Mouse (Mus musculus): ENCODE data around the gene Fam198a. TPM values are rescaled to one million over a fixed set of nuclear protein-coding genes. Genes with fewer than 3 reads are reported as not detected.

Gene Fam198a
- total RNA-seq, 2 experiments from 2014 or later: 6.7 to 7.2 TPM

- no peak for DNase-seq (ENCODE audit: low spot score in 2 of 2)
These were observed 24.8 kb upstream of the Fam198a start for GRCm38 (mm10) chr9:121925959-121926358.

GRCm38 (mm10) chr9:121926634-121927405 is 24.0 kb upstream of the Fam198a start:
- DNase-seq (ENCODE audit: low spot score in 2 of 2): no peak

GRCm38 (mm10) chr9:121927721-121928120 is 23.1 kb upstream of the Fam198a start:
- DNase-seq (ENCODE audit: low spot score in 2 of 2): no peak

- DNase-seq (ENCODE audit: low spot score in 2 of 2): peak in 1 of 2 experiments; percentile 73
These were observed 22.3 kb upstream of the Fam198a start for GRCm38 (mm10) chr9:121928498-121928897.

GRCm38 (mm10) chr9:121934856-121935255 is 15.9 kb upstream of the Fam198a start:
- peak in 1 of 2 experiments; percentile 50 for DNase-seq (ENCODE audit: low spot score in 2 of 2)

GRCm38 (mm10) chr9:121936952-121937351 is 13.8 kb upstream of the Fam198a start:
- no peak for DNase-seq (ENCODE audit: low spot score in 2 of 2)

- no peak for DNase-seq (ENCODE audit: low spot score in 2 of 2)
These were observed 13.3 kb upstream of the Fam198a start for GRCm38 (mm10) chr9:121937451-121937864.

DNA sequence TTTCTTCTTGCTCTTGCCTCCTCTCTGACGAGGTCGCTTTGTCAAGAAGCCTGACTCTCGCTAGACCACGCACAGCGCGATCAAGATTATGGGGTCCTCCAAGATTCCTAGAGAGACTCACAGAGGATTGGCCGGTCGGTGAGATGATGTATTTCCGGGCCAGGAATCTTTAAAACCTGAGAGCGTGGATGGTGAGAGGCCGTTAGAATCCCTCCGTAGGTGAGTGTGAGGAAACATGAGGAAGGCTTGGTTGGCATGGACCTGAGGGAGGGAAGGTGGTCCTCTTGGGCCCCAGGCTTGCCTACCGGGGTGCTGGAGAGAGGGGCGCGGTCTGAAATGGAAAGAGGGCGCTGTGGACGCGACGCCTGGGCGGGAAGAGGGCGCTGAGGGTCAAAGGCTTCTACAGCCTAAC is 12.8 kb upstream of the Fam198a start:
- no peak for DNase-seq (ENCODE audit: low spot score in 2 of 2)

DNA sequence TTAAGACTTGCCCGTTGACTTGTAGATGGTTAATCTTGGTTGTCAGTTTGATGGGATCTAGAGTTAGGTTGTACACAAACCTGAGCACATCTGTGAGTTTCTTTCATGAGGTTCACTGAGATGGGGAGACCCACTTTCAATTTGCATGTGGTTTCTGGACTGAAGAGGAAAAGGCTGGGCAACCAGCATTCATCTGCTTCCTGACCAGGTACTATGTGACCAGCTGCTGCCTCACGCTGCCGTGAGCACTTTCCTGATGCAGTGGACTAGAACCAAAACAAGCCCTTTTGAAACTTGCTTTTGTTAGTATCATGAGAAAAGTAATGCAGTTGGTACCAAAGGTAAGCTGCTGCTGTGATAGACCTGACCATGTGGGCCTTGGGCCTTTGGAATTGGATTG is 7.8 kb upstream of the Fam198a start:
- DNase-seq (ENCODE audit: low spot score in 2 of 2): no peak

DNA sequence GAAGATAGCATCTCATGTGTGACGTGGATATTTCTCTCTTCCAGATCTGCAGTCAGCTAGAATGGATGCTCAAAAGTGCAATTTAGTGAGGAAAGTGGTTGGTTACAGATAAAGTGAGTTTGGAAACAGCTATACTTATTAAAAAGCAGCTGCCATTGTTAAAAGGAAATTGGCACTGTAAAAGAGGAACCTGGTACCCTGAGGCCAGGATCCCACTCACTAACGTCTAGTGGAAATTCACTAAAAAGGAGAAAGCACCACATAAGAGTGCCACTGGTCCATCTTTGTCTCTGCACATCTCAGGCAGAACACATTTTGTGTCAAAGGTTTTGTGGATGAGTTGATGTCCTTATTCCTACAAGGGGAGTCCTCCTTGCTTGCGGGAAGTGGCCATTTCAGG is 7.2 kb upstream of the Fam198a start:
- no peak for DNase-seq (ENCODE audit: low spot score in 2 of 2)

DNA sequence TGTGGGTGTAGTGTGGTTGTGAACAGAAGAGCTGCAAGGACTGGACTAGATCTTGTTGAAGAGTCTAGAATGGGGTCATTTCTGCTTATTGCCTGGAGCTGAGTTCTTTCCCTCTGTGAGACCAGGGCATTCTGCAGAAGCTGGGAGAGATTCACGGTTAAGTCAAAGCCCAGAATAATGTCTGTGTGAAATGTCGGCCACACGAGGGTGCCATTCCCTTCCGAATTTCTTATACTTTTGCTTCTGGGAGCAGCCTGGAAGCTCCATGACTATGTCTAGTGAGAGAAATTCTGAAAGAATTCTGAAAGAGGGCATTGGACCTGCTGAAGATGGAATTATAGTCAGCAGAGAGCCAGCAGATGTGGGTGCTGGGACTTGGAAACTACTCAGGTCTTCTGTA is 3.0 kb upstream of the Fam198a start:
- DNase-seq (ENCODE audit: low spot score in 2 of 2): peak; percentile 50 to 86

- no peak for DNase-seq (ENCODE audit: low spot score in 2 of 2)
These were observed 2.4 kb upstream of the Fam198a start for GRCm38 (mm10) chr9:121948431-121948830.

- no peak for DNase-seq (ENCODE audit: low spot score in 2 of 2)
These were observed 281 bp downstream of the Fam198a start for GRCm38 (mm10) chr9:121951114-121951423.

DNA sequence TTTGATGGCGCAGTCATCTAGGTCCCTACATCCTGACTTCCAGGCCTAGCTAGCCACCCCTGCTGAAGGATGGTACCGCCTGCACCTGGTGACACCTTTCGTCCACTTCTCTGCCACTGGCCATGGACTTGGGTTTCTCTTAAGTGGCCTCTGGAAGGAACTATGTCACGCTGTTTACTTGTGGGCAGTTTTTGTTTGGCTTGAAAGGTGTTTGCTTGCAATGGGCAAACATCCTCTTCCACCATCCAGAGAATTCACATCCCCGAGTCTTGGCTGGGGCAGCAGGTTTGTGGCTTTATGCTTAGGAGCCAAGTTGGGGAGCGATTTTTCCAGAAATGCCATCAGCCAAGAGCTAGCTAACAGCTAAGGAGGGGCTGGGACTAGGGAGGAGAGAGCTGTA is 1.8 kb downstream of the Fam198a start:
- DNase-seq (ENCODE audit: low spot score in 2 of 2): no peak

GRCm38 (mm10) chr9:121959966-121960635 is 9.3 kb downstream of the Fam198a start:
- DNase-seq (ENCODE audit: low spot score in 2 of 2): no peak

- DNase-seq (ENCODE audit: low spot score in 2 of 2): no peak
These were observed 14.2 kb downstream of the Fam198a start for GRCm38 (mm10) chr9:121964941-121965340.

- no peak for DNase-seq (ENCODE audit: low spot score in 2 of 2)
These were observed 17.5 kb downstream of the Fam198a start for GRCm38 (mm10) chr9:121968258-121968657.

- DNase-seq (ENCODE audit: low spot score in 2 of 2): no peak
These were observed 19.1 kb downstream of the Fam198a start for GRCm38 (mm10) chr9:121969841-121970381.

DNA sequence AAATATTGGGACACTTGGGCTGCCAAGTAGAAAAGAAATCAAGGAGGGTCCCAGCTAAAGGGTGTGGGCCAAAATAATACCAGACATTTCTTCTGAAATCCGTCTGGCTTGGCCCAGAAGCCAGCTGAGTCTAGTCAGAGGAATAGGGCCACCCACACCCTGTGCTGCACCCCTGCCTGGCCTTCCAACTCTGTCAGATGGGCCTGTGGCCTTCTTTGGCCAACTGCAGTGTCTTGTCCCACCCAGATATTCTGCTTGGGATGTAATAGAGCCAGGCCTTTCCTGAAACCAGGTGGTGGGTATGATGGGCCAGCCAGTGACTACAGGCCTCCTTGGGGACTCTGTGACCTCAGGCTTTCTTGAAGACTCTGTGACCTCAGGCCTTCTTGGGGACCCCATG is 22.4 kb downstream of the Fam198a start:
- no peak for DNase-seq (ENCODE audit: low spot score in 2 of 2)

DNA sequence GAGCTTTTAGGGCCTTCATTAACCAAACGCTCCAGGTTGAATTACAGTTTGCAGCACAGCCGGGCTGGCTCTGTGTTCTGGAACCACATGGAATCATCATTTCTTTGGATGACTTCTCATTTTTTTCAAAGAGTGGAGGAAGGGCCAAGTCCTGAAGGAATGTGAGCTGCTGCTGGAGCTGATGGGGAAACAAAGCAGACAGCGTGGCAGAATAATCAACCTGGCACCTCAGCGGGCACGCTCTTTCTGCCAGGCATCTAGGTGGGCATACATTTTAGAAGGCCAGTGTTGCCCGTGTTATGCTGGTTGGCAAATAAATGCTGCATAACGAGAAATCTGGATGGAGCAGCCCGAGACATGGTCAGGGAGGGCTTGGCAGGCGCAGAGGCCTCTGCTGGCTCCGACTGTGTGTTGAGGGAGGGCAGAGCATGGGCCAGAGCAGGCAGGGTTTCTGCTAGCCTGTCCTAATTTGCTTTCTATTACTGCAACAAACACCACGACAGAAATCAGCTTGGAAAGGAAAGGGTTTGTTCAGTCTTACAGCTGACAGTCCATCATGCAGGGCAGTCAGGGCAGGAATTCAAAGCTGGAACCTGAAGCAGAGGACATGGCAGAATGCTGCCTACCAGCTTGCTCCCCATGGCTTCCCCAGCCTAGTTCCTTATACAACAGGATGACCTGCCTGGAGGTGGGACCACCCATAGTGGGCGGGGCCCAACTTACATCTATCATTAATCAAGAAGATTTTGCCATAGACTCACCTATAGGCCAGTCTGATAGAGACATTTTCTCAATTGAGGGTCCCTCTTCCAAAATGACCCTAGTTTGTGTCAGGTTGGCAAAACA is 23.6 kb downstream of the Fam198a start:
- peak in 1 of 2 experiments; percentile 70 for DNase-seq (ENCODE audit: low spot score in 2 of 2)

- DNase-seq (ENCODE audit: low spot score in 2 of 2): no peak
These were observed 24.5 kb downstream of the Fam198a start for GRCm38 (mm10) chr9:121975321-121975720.

GRCm38 (mm10) chr9:121981046-121981445 is 30.3 kb downstream of the Fam198a start:
- DNase-seq (ENCODE audit: low spot score in 2 of 2): no peak
